Mouse (Mus musculus) thymus, postnatal 36 days (tissue): ENCODE measurements around the gene Nkrf.

ENCODE experiments used
- DNase-seq, 2 experiments: peaks; one replicate each; pipeline ENCODE4 v3.0.0; 2022; ENCODE audit warnings: mixed read lengths in 2 of 2

Gene Nkrf

DNA sequence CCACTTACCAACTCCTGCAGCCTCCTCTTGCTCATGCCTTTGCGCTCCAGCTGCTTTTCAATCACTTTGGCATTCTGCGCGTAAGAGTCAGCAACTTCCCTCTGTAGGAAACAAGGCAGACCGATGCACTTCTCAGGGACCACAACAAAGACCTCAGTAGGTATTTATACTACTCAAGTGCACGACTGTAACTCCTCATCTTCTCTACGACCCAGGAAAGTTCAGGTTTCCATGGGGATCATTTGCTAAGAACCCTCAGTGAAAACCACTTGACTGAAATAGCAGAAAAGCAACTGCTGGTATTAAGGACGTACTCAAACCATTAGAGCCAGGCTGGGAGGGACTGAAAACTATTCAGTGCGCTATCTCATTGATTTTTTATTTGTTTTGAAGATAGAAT is 50.1 kb downstream of the Nkrf start:
- no peak for DNase-seq

- DNase-seq, result no peak
Observed at GRCm38 (mm10) chrX:36847152-36847551, 55.5 kb downstream of the Nkrf start.

DNA sequence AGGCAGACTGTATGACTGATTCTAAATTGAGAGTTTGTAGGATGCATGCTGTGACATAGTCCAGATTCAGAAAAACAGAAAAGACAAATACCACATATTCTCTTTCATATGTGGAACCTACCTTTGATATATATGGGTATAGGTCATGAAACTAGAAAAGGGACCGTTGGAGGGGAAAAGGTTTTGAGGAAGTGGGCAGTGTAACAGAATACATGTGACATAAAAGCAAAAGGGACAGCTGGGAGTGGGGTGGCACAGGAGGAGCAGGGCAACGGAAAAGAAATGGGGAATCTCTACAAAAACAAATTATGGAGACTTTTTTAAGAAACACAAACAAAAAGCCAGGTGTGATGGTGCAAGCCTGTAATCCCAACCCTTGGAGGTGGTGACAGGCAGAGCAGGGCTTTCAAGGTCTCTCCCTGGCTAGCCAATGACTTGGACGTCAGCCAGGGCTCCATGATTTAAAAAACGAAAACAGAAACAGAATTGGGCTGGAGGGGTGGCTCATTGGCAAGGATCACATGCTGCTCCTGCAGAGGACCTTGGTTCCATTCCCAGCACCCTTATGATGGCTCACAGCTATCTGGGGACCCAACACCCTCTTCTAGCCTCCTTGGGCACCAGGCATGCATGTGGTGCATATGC is 59.2 kb downstream of the Nkrf start:
- DNase-seq, result no peak

DNA sequence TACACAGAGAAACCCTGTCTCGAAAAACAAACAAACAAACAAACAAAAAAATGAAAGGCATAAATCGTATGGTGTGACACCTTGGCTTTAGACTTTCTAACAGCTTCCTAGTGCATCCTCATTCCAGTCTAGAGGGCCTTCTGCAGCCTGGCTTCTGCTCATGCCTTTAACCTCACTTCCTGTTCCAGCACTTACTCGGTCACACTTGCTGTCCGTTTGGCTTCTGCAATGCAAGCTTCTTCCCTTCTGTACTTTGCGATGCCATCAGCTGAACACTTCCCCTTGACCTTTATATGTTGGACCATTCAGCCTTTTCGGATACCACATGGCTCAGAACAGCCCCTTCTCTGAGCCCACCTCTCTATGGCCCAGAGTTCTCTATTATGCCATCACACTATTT is 61.0 kb downstream of the Nkrf start:
- DNase-seq, result no peak

GRCm38 (mm10) chrX:36839391-36839790 is 63.3 kb downstream of the Nkrf start:
- no peak for DNase-seq
